Mouse (Mus musculus): Measurements from ENCODE around the gene Itgb4.

Gene Itgb4

GRCm38 (mm10) chr11:115970006-115970673 is 4.4 kb upstream of the Itgb4 start:
- DNase-seq = no peak

GRCm38 (mm10) chr11:115971016-115971415 is 3.5 kb upstream of the Itgb4 start:
- DNase-seq = no peak

- no peak for DNase-seq
Observed at GRCm38 (mm10) chr11:115975083-115975420, 543 bp downstream of the Itgb4 start.

GRCm38 (mm10) chr11:115975544-115975943 is 1.0 kb downstream of the Itgb4 start:
- no peak for DNase-seq

GRCm38 (mm10) chr11:115982472-115982871 is 8.0 kb downstream of the Itgb4 start:
- DNase-seq = no peak

GRCm38 (mm10) chr11:115983291-115983690 is 8.8 kb downstream of the Itgb4 start:
- no peak for DNase-seq

GRCm38 (mm10) chr11:115989686-115990085 is 15.2 kb downstream of the Itgb4 start:
- DNase-seq = no peak

GRCm38 (mm10) chr11:115992098-115992497 is 17.6 kb downstream of the Itgb4 start:
- DNase-seq = no peak

GRCm38 (mm10) chr11:115995256-115995655 is 20.7 kb downstream of the Itgb4 start:
- DNase-seq = no peak

GRCm38 (mm10) chr11:115997047-115997446 is 22.5 kb downstream of the Itgb4 start:
- DNase-seq = no peak

GRCm38 (mm10) chr11:115997662-115998061 is 23.2 kb downstream of the Itgb4 start:
- DNase-seq = no peak

GRCm38 (mm10) chr11:115999027-115999426 is 24.5 kb downstream of the Itgb4 start:
- no peak for DNase-seq

- DNase-seq = peak; percentile 68 to 82
Observed at GRCm38 (mm10) chr11:115999538-116000143, 25.1 kb downstream of the Itgb4 start.

GRCm38 (mm10) chr11:116000607-116001006 is 26.1 kb downstream of the Itgb4 start:
- DNase-seq = no peak

- no peak for DNase-seq
Observed at GRCm38 (mm10) chr11:116001725-116002124, 27.2 kb downstream of the Itgb4 start.

GRCm38 (mm10) chr11:116002894-116003293 is 28.4 kb downstream of the Itgb4 start:
- no peak for DNase-seq

GRCm38 (mm10) chr11:116004186-116004823 is 29.8 kb downstream of the Itgb4 start:
- no peak for DNase-seq

- DNase-seq = peak; percentile 91 to 92
Observed at GRCm38 (mm10) chr11:116004840-116005700, 30.6 kb downstream of the Itgb4 start.

- DNase-seq = no peak
Observed at GRCm38 (mm10) chr11:116005701-116006419, 31.4 kb downstream of the Itgb4 start.

- no peak for DNase-seq
Observed at GRCm38 (mm10) chr11:116007095-116007850, 32.8 kb downstream of the Itgb4 start.

GRCm38 (mm10) chr11:116008411-116008810 is 33.9 kb downstream of the Itgb4 start:
- DNase-seq = no peak

- DNase-seq = no peak
Observed at GRCm38 (mm10) chr11:116008832-116009375, 34.4 kb downstream of the Itgb4 start.
